Mouse (Mus musculus) embryo, embryonic 11.5 days (tissue): ENCODE results near the gene Zfp750.

Source experiments
- DNase-seq: peaks from one replicate; pipeline ENCODE4 v3.0.0-alpha.2; 2012; ENCODE audit warnings: low read depth, low spot score

Gene Zfp750

DNA sequence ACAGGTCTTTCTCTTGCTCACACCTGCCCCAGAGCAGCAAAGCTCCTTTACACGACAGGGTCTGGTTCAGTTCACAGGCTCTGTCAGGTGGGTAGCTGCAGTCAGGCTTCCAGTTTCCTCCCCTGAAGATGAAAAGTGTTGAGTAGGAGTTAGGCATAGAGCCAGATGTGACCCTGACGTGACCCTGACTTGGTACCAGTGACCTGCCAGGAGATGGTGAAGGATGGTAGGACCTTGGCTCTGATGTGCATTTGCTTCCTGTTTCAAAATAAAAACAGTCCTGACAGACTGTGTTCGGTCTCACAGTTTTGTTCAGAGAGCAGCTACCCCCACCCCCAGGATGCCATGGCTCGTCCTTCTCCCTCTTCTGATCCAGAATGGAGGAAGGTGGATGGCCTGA lies 23.3 kb upstream of the Zfp750 start:
- no peak for DNase-seq

DNA sequence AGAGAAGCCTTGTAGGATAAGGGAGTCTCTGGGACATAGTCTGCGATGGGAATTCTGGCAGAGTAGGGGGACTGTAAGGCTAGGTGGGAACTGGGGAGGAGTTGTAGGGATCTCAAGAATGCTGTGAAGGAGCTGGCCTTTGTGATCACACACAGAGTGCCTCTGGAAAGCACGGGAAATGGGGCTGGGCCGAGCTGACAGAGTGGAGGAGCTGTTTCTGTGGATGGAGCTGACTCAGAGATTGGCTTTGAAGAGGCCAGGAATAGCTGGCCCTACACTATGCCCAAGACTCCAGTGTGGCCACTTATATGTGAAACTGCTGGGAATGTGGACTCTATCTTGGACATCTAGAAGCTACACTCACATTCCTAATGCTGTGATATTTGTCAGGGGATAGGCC lies 17.4 kb upstream of the Zfp750 start:
- no peak for DNase-seq

DNA sequence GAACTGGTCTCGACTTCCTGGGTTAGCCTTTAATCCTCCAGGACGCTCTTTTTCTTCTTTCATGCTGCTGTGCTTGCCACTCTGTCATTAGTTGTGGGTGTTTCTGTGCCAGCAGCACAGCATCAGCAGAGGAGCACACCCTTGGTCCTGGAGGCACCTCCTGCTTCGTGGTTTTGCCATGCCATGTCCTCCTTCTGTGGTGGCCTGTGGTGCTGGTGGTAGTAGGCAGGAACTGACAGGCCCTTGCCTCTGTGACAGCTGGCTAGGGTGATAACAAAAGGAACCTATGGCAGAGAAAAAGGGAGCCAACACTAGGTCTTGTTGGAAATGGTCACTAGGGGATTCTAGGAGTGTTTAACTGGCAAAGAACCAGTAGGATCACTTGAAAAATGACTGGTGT lies 10.6 kb upstream of the Zfp750 start:
- no peak for DNase-seq

DNA sequence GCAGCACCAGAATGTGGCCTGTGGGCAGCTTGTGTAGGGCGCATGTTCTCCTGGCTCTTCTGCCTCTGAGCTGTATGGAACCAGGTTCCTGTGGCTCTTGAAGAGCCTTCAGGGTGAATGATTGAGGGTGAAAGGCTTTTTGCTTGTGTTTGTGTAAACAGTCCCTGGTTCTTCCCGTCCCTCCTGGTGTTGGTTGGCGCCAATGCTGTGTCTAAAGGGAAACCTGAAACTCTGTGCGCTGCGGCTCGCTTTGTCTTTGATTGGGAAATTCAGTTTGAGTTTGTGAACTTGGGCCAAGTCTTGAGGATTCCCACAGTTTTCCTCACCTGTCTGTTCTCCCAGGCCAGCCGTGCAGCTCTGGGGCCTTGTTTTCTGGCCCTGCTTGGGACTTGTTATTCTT lies 5.1 kb upstream of the Zfp750 start:
- DNase-seq = no peak

DNA sequence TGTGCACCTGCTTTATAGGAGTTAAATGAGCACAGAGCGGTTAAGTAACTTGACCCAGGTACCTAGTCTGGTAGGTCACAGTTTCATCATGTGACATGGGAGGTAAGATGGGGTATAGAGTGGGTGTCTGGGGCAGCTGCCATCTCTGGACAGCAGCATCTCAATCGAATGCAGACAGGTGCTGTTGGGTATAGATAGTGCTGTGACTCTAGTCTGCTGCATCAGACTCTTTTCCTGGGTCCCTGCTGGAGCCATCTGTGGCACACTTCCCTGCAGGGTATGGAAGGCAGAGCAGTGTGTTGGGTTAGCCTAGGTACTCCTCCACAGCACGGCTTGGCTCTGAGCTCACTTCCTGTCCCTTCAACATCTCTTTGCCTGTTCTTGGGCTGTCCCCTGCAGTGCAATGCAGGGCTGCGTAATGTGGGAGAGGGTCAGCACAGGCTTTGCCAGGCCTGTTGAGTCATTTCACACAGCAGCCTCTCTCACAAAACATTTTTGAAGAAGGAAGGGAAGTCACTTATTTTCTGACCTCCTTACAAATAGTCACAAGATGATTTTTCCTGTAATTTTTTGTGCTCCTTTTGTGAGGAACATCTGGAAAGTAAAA lies 3.1 kb upstream of the Zfp750 start:
- DNase-seq = no peak

DNA sequence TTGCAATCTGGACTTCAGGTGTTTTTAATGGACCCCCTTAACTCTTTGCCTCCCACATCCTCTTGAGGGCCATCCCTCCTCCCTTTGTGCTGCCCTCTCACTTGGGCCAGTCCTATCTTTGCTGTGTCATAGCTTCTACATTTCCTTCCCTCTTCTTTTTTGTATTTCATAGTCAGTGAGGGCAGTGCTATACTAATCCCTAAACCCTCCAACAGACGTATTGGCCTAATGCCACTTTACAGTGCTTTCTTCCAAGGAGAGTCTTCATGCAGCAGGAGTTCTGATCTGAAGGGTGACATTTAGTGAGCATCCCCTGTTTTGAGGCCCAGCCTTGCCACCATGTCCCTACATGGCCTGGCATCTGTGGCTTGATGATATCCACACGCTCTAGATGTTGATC lies 1.6 kb upstream of the Zfp750 start:
- DNase-seq = no peak

DNA sequence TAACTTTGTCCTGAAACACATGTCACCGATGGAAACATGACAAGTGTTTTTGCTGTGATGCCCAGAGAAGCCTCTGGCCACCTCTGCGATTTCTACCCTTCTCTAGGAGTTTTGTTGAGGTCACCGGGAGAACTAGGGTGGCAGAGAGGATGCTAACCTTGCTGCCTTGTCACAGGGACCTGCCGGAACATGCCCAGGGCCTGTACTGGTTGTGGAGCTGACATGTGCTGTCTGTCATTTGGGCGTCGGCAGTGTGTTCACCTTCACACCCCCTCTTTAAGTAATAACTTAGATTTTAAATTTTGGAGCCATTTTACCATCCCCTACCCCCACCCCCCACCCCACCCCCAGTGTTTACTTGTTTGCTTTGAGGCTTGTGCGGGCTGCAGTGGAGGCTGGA lies 570 bp upstream of the Zfp750 start:
- DNase-seq = no peak

DNA sequence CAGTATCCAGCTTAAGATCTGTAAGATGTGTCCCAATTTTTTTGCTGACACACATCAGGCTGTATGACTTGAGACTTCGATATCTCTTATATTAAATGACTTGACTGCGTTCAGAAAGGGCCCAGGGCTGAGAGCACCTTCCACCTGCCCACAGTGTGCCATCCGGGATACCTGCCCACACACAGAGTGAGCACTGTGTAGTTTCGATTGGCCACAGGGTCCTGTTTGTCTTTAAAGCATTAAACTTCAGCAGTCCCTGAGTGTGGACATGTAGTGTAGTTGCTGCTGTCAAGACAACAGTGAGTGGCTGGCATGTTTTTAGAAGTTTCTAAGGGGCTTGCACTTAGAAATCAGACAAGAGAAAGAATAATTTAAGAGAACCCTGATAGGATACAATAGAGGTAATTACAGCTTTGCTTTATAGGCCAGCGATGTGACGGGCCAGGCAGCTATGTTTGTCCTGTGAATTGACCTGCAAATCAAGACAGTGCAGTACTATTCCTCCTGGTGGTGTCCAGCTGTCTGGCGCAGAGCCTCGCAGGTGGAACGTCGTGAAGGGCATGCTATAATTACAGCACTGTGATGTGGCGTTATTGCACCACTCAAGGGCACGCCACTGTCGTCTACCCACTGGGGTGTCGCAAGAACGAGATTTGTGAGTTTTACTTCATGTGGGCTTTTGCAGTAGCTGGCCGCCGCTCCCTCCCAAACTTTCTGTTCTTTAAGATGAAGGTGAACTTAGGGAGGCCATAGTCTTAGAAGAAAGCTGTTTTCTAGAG lies 1.3 kb downstream of the Zfp750 start:
- DNase-seq = no peak

DNA sequence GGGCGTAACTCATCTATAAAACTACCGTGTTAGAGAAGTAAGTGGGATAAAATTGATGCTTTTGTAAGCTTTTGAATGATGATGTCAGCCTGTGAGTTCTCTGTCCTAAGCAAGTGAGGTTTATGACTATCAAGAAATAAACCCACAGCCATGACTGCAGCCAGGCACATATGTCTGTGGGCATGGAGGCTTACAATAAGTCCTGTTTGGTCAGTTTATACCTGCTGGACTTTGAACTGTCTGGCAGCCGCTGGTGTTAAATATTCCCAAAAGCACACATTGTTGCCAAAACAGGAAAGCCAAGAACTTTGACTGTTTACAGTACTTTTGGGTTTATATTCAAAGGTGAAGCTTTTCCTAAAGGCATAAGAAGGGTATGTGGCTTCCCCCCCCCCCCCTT lies 2.2 kb downstream of the Zfp750 start:
- DNase-seq = no peak

DNA sequence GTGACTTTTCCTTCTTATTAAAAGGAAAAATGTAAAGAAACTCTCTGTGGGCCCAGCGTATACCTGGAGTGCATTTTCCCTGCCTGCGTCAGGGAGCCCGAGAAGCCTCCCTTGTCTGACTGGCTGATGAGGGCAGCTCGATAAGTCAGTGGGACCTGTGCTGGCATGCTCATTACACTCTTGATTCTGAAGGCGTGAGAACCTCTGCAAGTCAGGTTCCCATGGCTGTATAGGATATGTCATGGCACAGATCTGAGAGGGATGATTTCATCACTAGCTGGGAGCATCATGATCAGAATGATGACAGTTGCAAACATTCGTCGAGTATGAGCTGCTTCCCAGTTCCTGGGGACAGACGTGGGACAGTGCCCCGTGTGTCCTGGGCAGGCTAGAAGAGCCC lies 3.1 kb downstream of the Zfp750 start:
- no peak for DNase-seq

DNA sequence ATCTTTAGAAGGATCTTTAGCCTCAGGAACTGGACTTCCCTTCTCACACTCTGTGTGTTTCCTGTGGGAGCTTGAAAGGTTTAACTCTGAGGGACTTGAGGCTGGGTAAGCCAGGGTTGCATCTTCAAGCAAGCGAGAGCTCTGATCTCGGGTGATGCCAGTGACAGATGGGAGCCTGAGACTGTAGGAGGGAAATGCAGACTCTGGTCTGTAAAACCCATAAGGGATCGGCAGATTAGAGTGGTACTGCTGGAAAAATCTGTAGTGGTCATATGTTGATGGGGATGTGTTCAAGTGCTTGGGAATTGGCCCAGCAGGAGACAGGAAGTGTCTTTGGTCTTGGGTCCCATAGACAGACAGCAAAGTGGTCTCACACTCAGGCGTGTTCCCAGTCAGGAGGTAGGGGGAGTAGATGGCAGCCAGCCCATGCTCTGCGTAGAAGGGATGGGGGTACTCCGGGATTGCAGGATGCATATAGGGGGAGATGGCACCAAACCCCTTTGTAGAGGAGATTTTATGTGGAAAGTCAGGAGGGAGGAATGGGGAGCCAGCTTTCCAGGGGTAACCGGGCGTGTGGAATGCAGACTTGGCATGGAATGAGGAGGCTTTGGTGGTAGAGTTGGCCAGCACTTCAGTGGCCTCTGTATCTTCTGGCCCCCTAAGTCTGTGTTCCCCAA lies 6.1 kb downstream of the Zfp750 start:
- no peak for DNase-seq

DNA sequence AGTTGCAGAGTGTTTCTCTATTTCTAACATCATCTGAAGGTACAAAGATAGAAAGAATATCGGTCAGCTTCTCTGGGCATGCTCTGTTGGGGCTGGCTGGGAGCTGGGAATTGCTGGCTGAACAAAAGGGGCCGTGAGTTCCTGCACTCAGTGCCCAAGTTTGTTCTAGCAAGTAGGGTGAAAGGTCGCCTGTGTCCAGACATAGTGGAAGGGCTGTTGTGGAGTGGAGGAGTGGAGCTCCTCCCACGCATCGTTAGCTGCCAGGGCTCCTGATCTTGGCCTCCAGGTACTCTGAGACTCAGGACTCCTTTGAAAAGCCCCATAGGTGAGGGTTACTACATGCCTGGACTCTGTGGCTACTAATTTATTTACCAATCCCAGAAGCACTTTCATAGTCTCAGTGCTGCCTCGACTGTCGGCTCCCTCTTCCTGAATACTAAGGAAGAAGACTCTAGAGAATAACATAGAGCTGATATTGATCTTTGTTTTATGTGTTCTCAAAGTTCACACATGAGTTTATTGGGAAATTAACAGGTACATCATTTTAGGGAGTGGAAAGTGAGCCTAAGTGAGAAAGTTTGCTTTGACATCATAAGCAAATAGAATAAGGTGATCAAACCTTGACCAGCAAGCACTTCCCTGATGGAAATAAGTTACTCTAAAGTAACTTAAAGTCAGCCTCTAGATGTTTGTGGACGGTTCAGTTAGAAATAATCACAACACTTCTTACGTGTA lies 8.5 kb downstream of the Zfp750 start:
- DNase-seq = no peak

DNA sequence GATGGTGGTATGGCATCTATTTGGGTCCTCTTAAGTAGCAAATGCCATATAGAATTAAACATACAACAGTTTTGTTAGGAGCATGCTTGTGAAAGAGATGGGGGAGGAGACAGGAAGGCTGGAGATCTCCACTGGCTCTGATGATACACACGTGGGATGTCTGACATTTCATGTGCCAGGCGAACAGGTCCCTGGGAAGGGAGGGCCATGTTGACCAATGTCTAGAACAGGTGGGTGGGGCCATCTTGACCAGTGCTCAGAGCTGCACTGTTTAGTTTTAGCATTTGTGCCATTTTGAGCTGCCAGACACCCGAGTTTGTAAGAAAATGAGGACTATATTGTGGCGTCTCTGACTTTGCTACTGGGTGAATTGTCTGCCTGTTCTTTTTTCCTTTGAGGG lies 10.7 kb downstream of the Zfp750 start:
- no peak for DNase-seq

DNA sequence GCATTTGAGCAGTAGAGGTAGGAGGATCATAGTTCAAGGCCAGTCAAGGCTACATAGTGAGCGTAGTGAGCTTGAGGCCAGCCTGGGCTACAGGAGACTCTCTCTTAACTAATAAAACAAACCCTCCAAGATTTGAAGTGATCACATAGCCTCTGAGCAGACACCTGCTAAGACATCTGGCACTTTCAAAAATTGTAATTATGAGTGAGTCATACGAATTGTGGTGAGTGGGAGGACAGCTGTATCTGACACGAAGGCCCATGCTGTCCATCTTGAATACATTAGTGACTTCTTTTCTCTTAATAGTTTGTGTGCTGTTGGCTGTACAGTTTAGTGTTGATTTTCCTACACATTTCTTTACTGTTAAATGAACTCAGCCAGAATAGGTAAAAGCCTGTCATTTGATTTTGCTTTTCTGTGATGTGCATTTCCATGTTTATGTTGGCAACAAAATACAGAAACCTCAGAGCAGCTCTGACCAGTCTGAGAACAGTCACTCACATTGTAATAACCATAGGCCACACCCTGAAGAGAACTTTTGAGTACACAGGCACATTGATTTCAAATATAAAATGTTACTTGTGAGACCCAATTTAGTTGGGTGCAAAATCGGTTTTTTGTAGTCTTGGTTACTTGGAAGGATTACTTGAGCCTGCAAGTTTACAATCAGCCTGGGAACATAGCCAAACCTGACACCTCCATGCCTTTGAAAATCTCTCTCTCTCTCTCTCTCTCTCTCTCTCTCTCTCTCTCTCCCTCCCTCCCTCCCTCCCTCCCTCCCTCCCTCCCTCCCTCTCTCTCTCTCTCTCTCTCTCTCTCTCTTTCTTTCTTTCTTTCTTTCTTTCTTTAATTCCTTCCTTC lies 16.9 kb downstream of the Zfp750 start:
- no peak for DNase-seq

DNA sequence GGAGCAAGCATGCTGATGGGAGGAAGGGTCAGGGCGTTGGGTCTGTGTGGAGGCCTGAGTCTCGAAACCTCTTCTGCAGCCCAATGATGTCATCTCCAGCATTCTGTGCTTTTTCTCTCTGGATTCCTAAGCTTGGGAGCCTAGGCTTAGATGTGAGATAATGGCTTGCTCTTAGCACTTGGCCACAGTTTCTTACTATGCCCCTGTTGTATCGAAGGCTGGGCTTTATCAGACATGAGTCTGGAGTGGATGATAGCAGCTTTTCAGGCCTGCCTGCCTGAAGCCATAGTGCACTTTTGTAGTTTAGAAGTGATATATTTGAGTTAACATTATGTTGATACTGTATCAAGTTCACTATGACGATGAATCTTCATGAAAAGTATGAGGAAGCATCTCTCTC lies 17.6 kb downstream of the Zfp750 start:
- DNase-seq = no peak

DNA sequence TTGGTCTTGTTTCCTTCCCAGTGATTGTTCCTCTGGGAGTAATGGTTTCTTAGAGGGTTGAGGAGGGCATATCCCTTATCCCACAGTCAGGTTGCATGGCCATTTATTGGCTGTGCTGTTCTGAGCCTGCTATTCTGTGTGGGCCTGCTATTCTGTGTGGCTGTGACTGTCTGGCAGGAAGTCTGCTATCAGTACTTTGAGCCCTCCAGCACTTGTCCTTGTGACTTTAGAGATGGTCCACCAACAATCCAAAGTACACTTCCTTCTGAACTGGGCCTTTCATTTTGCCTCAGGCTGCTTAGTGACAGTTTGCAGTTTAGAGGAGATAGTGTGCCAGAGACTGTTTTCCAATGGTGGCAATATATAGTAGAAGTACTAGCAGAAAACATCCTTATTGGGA lies 18.5 kb downstream of the Zfp750 start:
- DNase-seq = no peak

DNA sequence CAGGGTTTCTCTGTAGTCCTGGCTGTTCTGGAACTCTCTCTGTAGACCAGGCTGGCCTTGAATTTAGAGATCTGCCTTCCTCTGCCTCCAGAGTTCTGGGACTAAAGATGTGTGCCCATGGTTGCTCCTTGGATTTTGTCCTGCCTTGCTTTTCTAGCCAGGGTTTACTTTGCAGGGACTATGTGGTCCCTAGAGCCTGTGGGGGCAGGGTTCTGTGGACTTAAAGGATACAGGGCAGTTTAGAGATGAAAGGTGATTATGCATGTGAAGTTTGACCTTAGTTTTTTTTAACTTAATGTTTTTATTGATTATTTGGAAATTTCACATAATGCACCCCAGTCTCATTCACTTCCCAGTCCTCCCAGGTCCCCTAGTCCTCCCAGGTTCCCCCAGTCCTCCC lies 28.5 kb downstream of the Zfp750 start:
- DNase-seq = no peak

DNA sequence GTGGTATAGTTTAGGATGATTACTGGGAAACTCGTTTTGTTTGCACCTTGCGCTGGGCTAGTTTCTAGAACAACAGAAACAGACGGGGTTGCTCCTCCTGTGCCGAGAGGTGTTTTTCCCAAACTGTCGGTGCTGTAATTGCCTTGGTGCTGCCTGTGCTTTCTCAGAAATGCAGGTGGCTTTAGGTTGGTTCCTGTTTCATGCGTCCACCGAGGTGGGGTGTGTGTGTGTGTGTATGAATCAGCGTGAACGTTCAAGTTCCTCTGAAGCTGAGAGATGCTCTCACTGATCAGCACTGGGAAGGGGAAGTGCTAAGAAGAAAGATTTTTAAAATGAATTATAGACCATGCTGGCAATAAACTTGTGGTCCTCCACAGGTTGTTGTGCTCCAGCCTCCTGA lies 33.3 kb downstream of the Zfp750 start:
- DNase-seq = no peak

DNA sequence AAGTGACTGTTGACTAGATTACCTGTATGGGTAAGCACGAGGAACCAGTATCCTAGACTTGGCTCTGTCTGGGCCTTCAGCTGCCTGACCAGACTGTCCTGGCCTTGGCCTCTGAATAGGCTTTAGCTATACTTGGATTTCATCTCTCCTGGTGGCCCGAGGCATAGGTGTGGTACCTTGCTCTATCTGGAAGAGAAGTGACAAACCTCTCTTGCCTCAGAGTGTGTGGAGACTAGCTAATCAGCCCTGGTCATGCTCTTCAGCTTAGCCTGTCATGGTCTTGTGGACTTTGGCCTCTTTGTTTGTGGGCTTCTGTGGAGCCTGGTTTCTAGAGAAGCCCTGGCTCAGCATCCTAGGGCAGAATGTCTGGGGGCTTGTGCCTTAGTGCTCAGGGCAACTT lies 38.0 kb downstream of the Zfp750 start:
- no peak for DNase-seq

DNA sequence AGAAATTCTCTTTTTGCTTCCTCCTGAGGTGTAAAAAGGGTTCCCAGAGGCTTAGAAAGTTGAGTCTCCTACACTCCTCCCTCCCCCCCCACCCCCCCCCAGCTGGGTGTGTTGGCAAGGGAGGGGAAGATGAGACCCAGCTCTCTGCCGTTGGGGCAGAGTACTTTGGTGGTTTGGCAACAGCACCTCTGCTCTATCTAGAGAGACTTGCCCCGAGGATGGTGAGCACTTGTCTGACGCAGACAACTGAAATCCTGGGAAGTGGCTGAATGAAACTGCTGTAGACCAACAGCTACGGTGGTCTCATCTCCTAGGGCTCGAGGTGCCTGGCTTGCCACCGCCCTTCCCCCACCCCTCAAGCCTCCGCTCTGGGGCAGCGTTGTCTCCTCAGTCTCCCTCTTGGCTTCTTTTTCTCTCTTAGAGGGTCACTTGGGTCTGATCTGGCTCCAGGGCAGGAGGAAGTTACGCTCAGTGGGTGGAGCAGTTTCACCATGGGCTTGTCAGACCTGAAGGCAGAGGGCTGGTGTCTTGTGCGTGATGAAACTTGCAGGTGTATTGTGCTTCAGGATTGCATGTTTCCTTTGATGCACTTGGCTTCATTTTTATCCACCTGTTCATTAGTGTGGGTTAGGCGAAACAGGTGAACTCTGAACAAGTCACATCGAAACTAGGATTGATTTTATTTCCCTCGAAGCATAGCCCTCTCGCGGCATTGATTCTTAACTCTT lies 39.5 kb downstream of the Zfp750 start:
- DNase-seq = no peak
